Mouse (Mus musculus) kidney, adult 2 months (tissue): ENCODE data around the gene Mogat2.

Source experiments
- CTCF ChIP-seq: fragments of 200-500 bp; conservative IDR thresholded peaks from 2 replicates; pipeline ENCODE4 v1.5.1; 2011; ENCODE audit warnings: low read depth, mild to moderate bottlenecking, control low read depth, low read length, moderate library complexity, mixed read lengths; ENCODE audit not compliant: insufficient read depth, insufficient read length
- POLR2A ChIP-seq: fragments of 200-500 bp; IDR thresholded peaks from one replicate; pipeline ENCODE4 v1.6.1; 2011; ENCODE audit warnings: low read depth, low read length, control low read depth

- TF ChIP-seq CTCF = no peak
- no peak for TF ChIP-seq POLR2A
These were observed 48.9 kb upstream of the Mogat2 start for GRCm38 (mm10) chr7:99287287-99287686.
